Mouse (Mus musculus) spleen, postnatal 14 days (tissue): Measurements from ENCODE around the gene Olfr1246.
"Not testable (repeated sequence)": the region's sequence is repeated elsewhere in the genome, so short reads cannot be mapped to it uniquely, and the experiment has no call there.

Experiments
- DNase-seq, 2 experiments: peaks; one replicate each; pipeline ENCODE4 v3.0.0; 2021 to 2022; ENCODE audit warnings: low spot score in 2 of 2

Olfr1246 gene

DNA sequence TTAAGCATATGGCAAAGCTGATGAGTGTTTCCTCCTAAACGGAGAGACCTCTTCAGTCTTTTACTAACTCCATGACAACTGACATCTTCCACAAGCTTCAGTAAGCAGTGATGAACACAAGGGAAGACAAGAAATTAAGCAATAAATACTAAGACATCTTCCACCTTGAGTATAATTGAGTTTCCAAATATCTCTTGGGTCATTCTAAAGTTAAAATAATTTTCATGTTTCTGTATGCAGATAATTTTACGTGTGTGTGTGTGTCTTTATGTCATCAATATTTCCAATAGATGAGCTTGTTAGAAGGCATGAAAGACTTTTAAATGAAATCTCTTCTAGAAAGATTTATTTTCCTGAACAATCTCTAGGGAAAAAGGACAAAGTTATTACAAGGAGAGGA, at the start of gene Olfr1246:
Olfr1246 (minus strand) TSS at position 101 of the 400 bp plus-strand sequence.
- no peak for DNase-seq

DNA sequence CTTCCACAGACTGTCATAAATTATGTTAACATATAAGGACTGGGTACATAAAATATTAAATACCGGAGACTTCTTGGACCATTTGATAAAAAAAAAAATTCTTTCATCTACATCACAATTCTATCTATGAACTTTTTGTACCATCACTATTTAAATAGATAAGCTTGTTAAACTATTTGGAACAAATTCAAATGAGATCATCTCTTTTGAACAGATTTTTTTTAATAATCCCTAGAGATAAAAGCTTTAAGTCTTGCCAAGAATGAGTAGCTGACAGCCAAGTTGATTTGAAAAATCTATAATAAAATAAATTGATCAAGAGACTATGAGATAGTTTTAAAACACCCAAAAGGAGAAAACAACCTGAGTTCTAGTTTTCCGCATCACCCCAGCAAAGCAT, 41.9 kb upstream of the Olfr1246 start, which contains the start of gene Olfr1249:
Olfr1249 (minus strand) TSS at position 101 of the 400 bp plus-strand sequence.
- no peak for DNase-seq

DNA sequence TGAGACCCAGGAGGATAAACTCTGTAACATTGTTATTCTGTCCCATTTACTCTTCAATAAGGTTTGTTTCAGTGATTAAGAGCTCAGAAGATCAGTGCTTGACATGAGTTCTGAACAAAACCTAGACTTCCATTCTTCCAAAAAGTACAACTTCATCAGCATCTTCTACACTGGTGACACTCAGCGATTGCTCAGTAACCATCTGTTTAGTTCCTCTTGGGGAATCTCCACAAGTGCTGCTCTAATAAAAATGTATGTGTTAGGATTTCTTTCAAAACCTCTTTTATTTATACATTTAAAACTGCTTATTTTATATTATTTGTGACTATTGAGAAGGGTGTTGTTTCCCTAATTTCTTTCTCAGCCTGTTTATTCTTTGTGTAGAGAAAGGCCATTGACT, 25.2 kb upstream of the Olfr1246 start, which contains the start of gene Olfr1248:
Olfr1248 (minus strand) TSS at position 101 of the 400 bp plus-strand sequence.
- DNase-seq: not testable (repeated sequence)

DNA sequence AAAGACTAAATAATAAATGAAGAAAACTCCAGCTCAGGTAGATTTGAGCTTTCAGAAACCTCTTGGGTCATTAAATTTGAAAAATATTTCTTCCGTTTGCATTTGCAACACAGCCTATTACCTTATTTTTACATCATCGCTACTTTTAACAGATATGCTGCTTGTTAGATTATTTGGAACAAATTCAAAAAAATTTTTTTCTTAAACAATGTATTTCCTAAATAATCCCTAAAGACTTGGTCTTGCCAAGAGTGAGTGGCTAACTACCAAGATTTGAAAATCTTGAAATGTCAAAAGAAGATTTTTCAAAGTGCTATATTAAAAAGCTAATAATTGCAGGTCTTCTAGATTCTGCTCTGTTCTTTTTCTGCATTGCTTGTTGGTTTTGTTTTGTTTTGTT, 21.1 kb upstream of the Olfr1246 start, which contains the start of gene Olfr1247:
Olfr1247 (minus strand) TSS at position 101 of the 400 bp plus-strand sequence.
- no peak for DNase-seq

DNA sequence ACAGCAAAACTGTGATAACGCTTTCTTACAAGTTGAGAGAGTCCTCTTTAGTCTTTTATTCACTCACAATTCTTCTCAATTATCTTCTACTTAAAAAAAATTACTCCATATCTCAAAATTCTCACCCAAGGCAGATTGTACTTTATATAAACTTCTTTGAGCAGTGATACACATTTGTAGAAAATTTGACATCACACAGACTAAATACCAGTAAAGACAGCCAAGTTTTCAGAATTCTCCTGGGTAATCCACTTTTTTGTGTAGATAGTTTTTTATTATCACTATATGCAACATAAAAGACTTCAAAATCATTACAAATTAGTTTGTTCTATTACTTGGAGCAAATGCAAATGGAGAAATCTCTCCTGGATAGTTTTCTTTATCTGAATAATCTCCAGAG, 14.6 kb downstream of the Olfr1246 start, which contains the start of gene Olfr1245:
Olfr1245 (minus strand) TSS at position 101 of the 400 bp plus-strand sequence.
- no peak for DNase-seq

DNA sequence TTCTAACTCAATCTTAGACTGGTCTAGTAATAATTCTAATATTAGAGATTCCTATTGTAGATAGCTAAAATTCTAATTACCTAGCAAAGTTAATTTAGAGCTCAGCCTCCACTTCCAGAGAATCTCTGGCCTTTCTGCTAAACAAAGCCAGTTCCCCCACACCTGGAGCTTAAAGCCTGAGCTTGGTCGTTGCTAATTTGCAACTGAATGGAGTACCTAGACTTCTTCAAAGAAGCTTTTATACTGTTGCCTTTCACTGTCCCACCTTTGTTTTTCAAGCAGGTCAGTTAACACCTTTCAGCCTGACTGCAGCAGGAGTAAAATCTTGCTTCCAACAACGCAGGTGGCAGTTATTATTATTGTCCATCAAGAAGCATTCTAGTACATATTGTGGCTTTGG, 30.3 kb downstream of the Olfr1246 start:
- DNase-seq: not testable (repeated sequence)

DNA sequence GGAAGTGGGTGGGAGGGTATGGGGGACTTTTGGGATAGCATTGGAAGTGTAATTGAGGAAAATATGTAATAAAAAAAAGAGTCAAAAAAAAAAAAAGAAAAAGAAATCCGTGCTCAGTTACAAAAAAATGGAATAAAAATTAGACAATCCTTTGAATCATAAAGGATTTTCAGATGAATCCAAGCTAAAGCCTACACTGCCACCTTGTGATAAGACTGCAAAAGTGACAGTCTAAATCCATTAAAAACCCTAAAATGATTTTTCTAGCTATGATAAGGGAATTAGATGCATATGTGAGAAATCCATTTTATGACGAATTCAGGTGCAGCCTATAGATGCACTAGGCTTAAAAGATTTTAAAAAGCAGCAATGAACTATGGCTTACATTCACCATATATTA, 48.4 kb downstream of the Olfr1246 start:
- DNase-seq: no peak

DNA sequence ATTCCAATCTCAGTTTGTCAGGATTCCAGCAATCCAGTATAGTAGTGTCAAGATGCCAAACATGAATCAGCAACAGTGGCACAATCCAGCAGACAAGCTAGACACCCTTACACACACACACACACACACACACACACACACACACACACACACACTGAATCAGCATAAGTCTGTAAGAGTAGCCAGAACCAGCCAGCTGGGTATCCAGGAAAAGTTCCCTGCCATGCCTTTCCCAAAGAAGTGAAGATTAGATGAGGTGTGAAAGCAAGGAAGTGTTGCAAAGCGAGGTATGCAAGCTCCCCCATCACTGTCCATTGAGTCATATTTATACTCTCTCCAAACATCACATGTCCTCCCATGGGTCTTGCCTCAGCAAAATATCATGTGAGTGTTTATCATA, 53.0 kb downstream of the Olfr1246 start:
- no peak for DNase-seq
